Mouse (Mus musculus) heart, adult 2 months (tissue): ENCODE measurements at regions not wholly inside any gene's neighbourhood (a gene's known extent, or its start where the extent isn't known, plus 50 kb on each side); places are given as distances from the start of the nearest gene placed in this dataset.

Experiments
- CTCF ChIP-seq: fragments of 200-600 bp; IDR thresholded peaks from 2 replicates; pipeline ENCODE4 v1.8.1; 2022; ENCODE audit warnings: antibody characterized with exemption, mild to moderate bottlenecking, moderate library complexity
- EP300 ChIP-seq: fragments of 200-500 bp; IDR thresholded peaks from 2 replicates; pipeline ENCODE4 v1.6.1; 2011; ENCODE audit warnings: low read depth, low read length, control low read depth; ENCODE audit not compliant: insufficient read depth
- POLR2A ChIP-seq: fragments of 200-500 bp; IDR thresholded peaks from 2 replicates; pipeline ENCODE4 v1.6.1; 2011; ENCODE audit warnings: mild to moderate bottlenecking, low read depth, low read length, control low read depth; ENCODE audit not compliant: insufficient read depth

DNA sequence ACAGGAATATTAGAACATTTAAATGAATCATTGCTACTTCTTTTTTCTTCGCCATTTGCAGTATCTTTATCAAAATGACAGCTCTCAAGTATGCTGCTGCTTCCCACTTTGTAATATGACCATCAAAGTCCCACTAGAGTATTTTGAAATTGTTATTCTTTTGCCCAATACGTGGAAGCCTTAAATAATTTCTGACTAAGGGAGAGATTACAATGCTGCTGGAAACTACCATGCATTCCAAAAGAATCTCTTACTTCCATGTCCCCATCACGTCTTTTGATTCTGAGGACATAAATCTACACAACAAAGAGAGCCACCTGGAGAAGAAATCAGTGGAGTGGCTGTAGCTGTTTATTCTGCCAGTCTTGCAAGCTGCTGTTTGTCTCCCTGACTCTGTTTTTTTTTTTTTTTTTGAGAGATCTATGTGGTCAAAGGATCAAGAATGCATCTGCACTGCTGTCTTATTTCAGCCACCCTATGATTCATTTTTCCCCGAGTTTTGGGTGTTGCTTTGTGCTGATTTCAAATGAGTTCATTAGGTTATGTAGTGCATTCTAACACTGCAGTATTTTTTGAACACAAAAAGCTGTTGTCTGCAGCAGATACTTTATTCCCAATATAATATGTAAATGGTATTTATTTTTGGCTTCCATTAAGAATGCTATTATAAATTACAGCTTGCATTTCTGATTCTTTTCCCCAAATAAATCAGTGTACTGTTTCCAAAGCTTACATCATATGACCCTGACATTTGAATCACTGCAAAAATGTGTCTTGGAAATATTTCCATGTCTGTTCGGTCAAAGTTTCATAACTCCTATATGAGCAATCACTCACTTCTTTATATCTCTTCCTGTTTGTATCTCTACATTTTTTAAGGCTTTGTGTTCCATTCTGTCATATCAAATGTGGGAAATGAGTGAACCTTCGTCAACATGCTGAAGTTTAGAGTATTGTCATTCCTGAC lies 53.1 kb upstream of the Trim52 start:
- TF ChIP-seq POLR2A: no peak
- TF ChIP-seq CTCF: no peak
- no peak for TF ChIP-seq EP300
